30 mouse cellular contexts compared by ENCODE assay signal in genomic region chr7:102011855-102012254, GRCm38 (mm10). TPM values are rescaled to one million over a fixed set of nuclear protein-coding genes. Genes with fewer than 3 reads are reported as not detected.
DNase-seq lines count a peak whose midpoint lies in the region; ATAC-seq and TF ChIP-seq lines count a peak whose summit lies in the region.
"Had no signal": no experiment of that assay in that cellular context is flagged by ENCODE, and none has a peak within 500 bp of the region (broad histone marks: within the 10 kb centered on the region; RNA-seq: fewer than 3 reads in every experiment).

No protein-coding gene starts in this region.

- WGBS in forebrain, embryonic 13.5 days: 88% methylated on average over 9 of the region's 9 CpGs
- 93% methylated on average over 9 of the region's 9 CpGs for WGBS in forebrain, embryonic 10.5 days

- no peak for TF ChIP-seq CTCF in gastrocnemius, adult 2 months (IDR thresholded peaks at IDR 0.05)

- H3K9ac ChIP-seq in forebrain, embryonic 13.5 days: no peak overlapping the region
- H3K9ac ChIP-seq: embryonic facial prominence, embryonic 13.5 days; heart, embryonic 15.5 days; hindbrain, embryonic 13.5 days; liver, embryonic 14.5 days; neural tube, embryonic 15.5 days had no signal

- DNase-seq in forebrain, embryonic 10.5 days (ENCODE audit: extremely low spot score, low spot score): no peak
- peak; percentile 13 for DNase-seq in gastrocnemius, adult 2 months
- no peak for DNase-seq in gastrocnemius, postnatal 4 days (ENCODE audit: low spot score in 2 of 2)
- DNase-seq in cerebellum, adult 9-10 months: peak; percentile 56
- DNase-seq in cerebellum, postnatal 10 days: peak; percentile 40
- DNase-seq in natural killer cell, adult 2 months (ENCODE audit: low spot score in 2 of 2): no peak
- no peak for DNase-seq in right cerebral cortex, adult 18-20 months
- DNase-seq: adrenal gland, postnatal 10 days; B cell, adult 2 months; heart, postnatal 4 days; kidney, adult 8-10 months; kidney, postnatal 4 days; liver; lung, adult 2 months; lung, postnatal 10 days; midbrain, embryonic 14.5 days; retina, postnatal 1 day; spleen, adult 18-20 months; thymus, postnatal 14 days had no signal

- no peaks in the 10 kb centered on the region for H3K4me1 ChIP-seq in forebrain, embryonic 13.5 days
- H3K4me1 ChIP-seq in forebrain, embryonic 10.5 days: no peaks in the 10 kb centered on the region
- H3K4me1 ChIP-seq: embryonic facial prominence, embryonic 13.5 days; hindbrain, embryonic 13.5 days; neural tube, embryonic 15.5 days had no signal

- H3K27ac ChIP-seq in forebrain, embryonic 13.5 days: 0 out of 2 replicates have a peak overlapping the region, but pooled peaks have one; percentile 1
- no peak overlapping the region for H3K27ac ChIP-seq in forebrain, embryonic 10.5 days
- H3K27ac ChIP-seq in gastrocnemius, adult 2 months: no peak overlapping the region
- H3K27ac ChIP-seq: embryonic facial prominence, embryonic 13.5 days; heart, embryonic 15.5 days; hindbrain, embryonic 13.5 days; kidney, postnatal 0 days; liver, embryonic 14.5 days; macrophage; neural tube, embryonic 15.5 days had no signal

- intact Hi-C loops in gastrocnemius, adult 2 months (cut with DNase I): no loop called here

- peaks cover 98% of the 10 kb centered on the region for H3K36me3 ChIP-seq in forebrain, embryonic 13.5 days (ENCODE audit: poor library complexity, severe bottlenecking)
- peaks cover 100% of the 10 kb centered on the region for H3K36me3 ChIP-seq in forebrain, embryonic 10.5 days (replicated peaks)

- ATAC-seq in forebrain, embryonic 13.5 days: no peak
- ATAC-seq: activated CD4-positive, CD25-positive, alpha-beta regulatory T cell, adult 4 months; intestine, embryonic 16.5 days had no signal

- H3K4me2 ChIP-seq in forebrain, embryonic 13.5 days: no peak overlapping the region
- H3K4me2 ChIP-seq: embryonic facial prominence, embryonic 13.5 days; heart, embryonic 15.5 days; hindbrain, embryonic 13.5 days; neural tube, embryonic 15.5 days had no signal

- H3K9me3 ChIP-seq in forebrain, embryonic 13.5 days (replicated peaks): no peaks in the 10 kb centered on the region
- H3K9me3 ChIP-seq in forebrain, embryonic 10.5 days: no peaks in the 10 kb centered on the region
- H3K9me3 ChIP-seq: embryonic facial prominence, embryonic 13.5 days; heart, embryonic 15.5 days; hindbrain, embryonic 13.5 days; neural tube, embryonic 15.5 days had no signal

- H3K4me3 ChIP-seq in forebrain, embryonic 13.5 days: no peak overlapping the region
- H3K4me3 ChIP-seq in forebrain, embryonic 10.5 days: no peak overlapping the region
- H3K4me3 ChIP-seq in gastrocnemius, adult 2 months: no peak overlapping the region
- H3K4me3 ChIP-seq: embryonic facial prominence, embryonic 13.5 days; heart, embryonic 15.5 days; hindbrain, embryonic 13.5 days; neural tube, embryonic 15.5 days had no signal

- no peaks in the 10 kb centered on the region for H3K27me3 ChIP-seq in forebrain, embryonic 13.5 days
- no peaks in the 10 kb centered on the region for H3K27me3 ChIP-seq in forebrain, embryonic 10.5 days (ENCODE audit: poor library complexity, severe bottlenecking)
- H3K27me3 ChIP-seq: embryonic facial prominence, embryonic 13.5 days; heart, embryonic 15.5 days; hindbrain, embryonic 13.5 days; neural tube, embryonic 15.5 days had no signal

RNA-seq across cellular contexts. Expression of gene Il18bp, which starts 6.6 kb away (rescaled TPM):
- 4.5 and 4.6 TPM in 2 replicates for polyA plus RNA-seq in forebrain, embryonic 13.5 days (2015; fragmentation: Nextera tagmentation; extraction: Ambion mirVana)
- 3.9 TPM in 2 replicates for polyA plus RNA-seq in forebrain, embryonic 10.5 days (2016; fragmentation: Nextera tagmentation; extraction: Ambion mirVana)
- 1 to 10 TPM; 1.9 to 2.3 TPM for total RNA-seq in gastrocnemius, adult 2 months (2021)
- 1 to 10 TPM; 5.0 to 6.2 TPM for total RNA-seq in gastrocnemius, postnatal 4 days (2021)

RNA-seq across cellular contexts. Expression of gene Rnf121, which starts 53.4 kb away (rescaled TPM):
- polyA plus RNA-seq in forebrain, embryonic 13.5 days (2015; fragmentation: Nextera tagmentation; extraction: Ambion mirVana): 30.7 TPM in 2 replicates
- 31.1 and 34.2 TPM in 2 replicates for polyA plus RNA-seq in forebrain, embryonic 10.5 days (2016; fragmentation: Nextera tagmentation; extraction: Ambion mirVana)
- total RNA-seq in gastrocnemius, adult 2 months (2021): 10 to 100 TPM; 23.3 to 25.7 TPM
- total RNA-seq in gastrocnemius, postnatal 4 days (2021): 10 to 100 TPM; 27.4 to 31.3 TPM

RNA-seq across cellular contexts. Expression of gene Xndc1, which starts 53.5 kb away (rescaled TPM):
- polyA plus RNA-seq in forebrain, embryonic 13.5 days (2015; fragmentation: Nextera tagmentation; extraction: Ambion mirVana): 46.3 and 47.3 TPM in 2 replicates
- polyA plus RNA-seq in forebrain, embryonic 10.5 days (2016; fragmentation: Nextera tagmentation; extraction: Ambion mirVana): 48.6 and 50.7 TPM in 2 replicates
- 1 to 10 TPM; 4.4 to 6.5 TPM for total RNA-seq in gastrocnemius, adult 2 months (2021)
- total RNA-seq in gastrocnemius, postnatal 4 days (2021): 10 to 100 TPM; 14.5 to 18.6 TPM

RNA-seq across cellular contexts. Expression of gene Xntrpc, which starts 53.7 kb away (rescaled TPM):
- polyA plus RNA-seq in forebrain, embryonic 13.5 days (2015; fragmentation: Nextera tagmentation; extraction: Ambion mirVana): 1.8 and 2.1 TPM in 2 replicates
- polyA plus RNA-seq in forebrain, embryonic 10.5 days (2016; fragmentation: Nextera tagmentation; extraction: Ambion mirVana): 1.9 TPM in 2 replicates
- total RNA-seq in gastrocnemius, adult 2 months (2021): 1 to 10 TPM in 1 of 2 experiments, under 1 TPM in 1; 0.50 to 1.2 TPM
- 1 to 10 TPM; 1.4 to 2.6 TPM for total RNA-seq in gastrocnemius, postnatal 4 days (2021)
- total RNA-seq: monocyte, adult 5-6 weeks had no signal
- polyA plus RNA-seq: macrophage had no signal

Comparison
In these comparisons a context has a peak if more than half of its experiments do, and no peak if none do; other contexts are left out.
1. DNase-seq: peak in gastrocnemius, adult 2 months (single experiment), cerebellum, adult 9-10 months (single experiment) and cerebellum, postnatal 10 days (2 of 2); none in forebrain, embryonic 10.5 days (single experiment), gastrocnemius, postnatal 4 days (0 of 2), natural killer cell, adult 2 months (0 of 2) and right cerebral cortex, adult 18-20 months (single experiment).